Mouse (Mus musculus) thymus, postnatal 14 days (tissue): Measurements from ENCODE around the gene Slc2a9.
A peak's percentile ranks its signal among the peaks of the same experiment; 100 is the strongest.

Experiments used
- DNase-seq: peaks from one replicate; pipeline ENCODE4 v3.0.0; 2021

The Slc2a9 gene

GRCm38 (mm10) chr5:38366650-38367470, 136.1 kb downstream of the Slc2a9 start:
- peak; percentile 17 for DNase-seq

- DNase-seq: no peak
Observed at GRCm38 (mm10) chr5:38365521-38365920, 137.4 kb downstream of the Slc2a9 start.

- no peak for DNase-seq
Observed at GRCm38 (mm10) chr5:38364396-38364795, 138.5 kb downstream of the Slc2a9 start.

- no peak for DNase-seq
Observed at GRCm38 (mm10) chr5:38359716-38360115, 143.2 kb downstream of the Slc2a9 start.

GRCm38 (mm10) chr5:38356927-38357326, 146.0 kb downstream of the Slc2a9 start:
- DNase-seq: no peak

GRCm38 (mm10) chr5:38350351-38350929, 152.5 kb downstream of the Slc2a9 start:
- DNase-seq: no peak

GRCm38 (mm10) chr5:38346646-38347432, 156.1 kb downstream of the Slc2a9 start:
- DNase-seq: no peak

- no peak for DNase-seq
Observed at GRCm38 (mm10) chr5:38343101-38343500, 159.8 kb downstream of the Slc2a9 start.

GRCm38 (mm10) chr5:38334582-38334981, 168.4 kb downstream of the Slc2a9 start:
- DNase-seq: no peak

GRCm38 (mm10) chr5:38333381-38333780, 169.6 kb downstream of the Slc2a9 start:
- DNase-seq: no peak

GRCm38 (mm10) chr5:38318966-38319786, 183.8 kb downstream of the Slc2a9 start, which contains the start of gene Drd5:
Drd5 (plus strand) TSS chr5:38319367.
- no peak for DNase-seq

- DNase-seq: no peak
Observed at GRCm38 (mm10) chr5:38309795-38310194, 193.1 kb downstream of the Slc2a9 start.

- DNase-seq: peak; percentile 66
Observed at GRCm38 (mm10) chr5:38308873-38309272, 194.1 kb downstream of the Slc2a9 start.

- DNase-seq: peak; percentile 86
Observed at GRCm38 (mm10) chr5:38307255-38308101, 195.5 kb downstream of the Slc2a9 start.

- DNase-seq: no peak
Observed at GRCm38 (mm10) chr5:38305241-38305640, 197.7 kb downstream of the Slc2a9 start.

GRCm38 (mm10) chr5:38302651-38303050, 200.3 kb downstream of the Slc2a9 start:
- no peak for DNase-seq

GRCm38 (mm10) chr5:38301761-38302411, 201.1 kb downstream of the Slc2a9 start:
- no peak for DNase-seq
